Mouse (Mus musculus): ENCODE results near the gene Hmga2. TPM values are rescaled to one million over a fixed set of nuclear protein-coding genes. Genes with fewer than 3 reads are reported as not detected.

Hmga2 gene
- total RNA-seq, 1 experiment from 2014 or later = not detected

- no peak for ATAC-seq (replicated peaks; ENCODE audit: insufficient number of reproducible peaks, low FRiP score, low TSS enrichment, poor library complexity, severe bottlenecking)
Observed at GRCm38 (mm10) chr10:120476516-120477336, 457 bp upstream of the Hmga2 start.

- ATAC-seq (replicated peaks; ENCODE audit: insufficient number of reproducible peaks, low FRiP score, low TSS enrichment, poor library complexity, severe bottlenecking) = no peak
Observed at GRCm38 (mm10) chr10:120475041-120475541, 1.2 kb downstream of the Hmga2 start.

GRCm38 (mm10) chr10:120474301-120474700 lies 2.0 kb downstream of the Hmga2 start:
- no peak for ATAC-seq (replicated peaks; ENCODE audit: insufficient number of reproducible peaks, low FRiP score, low TSS enrichment, poor library complexity, severe bottlenecking)

GRCm38 (mm10) chr10:120473218-120473617 lies 3.1 kb downstream of the Hmga2 start:
- no peak for ATAC-seq (replicated peaks; ENCODE audit: insufficient number of reproducible peaks, low FRiP score, low TSS enrichment, poor library complexity, severe bottlenecking)

GRCm38 (mm10) chr10:120472606-120473005 lies 3.7 kb downstream of the Hmga2 start:
- ATAC-seq (replicated peaks; ENCODE audit: insufficient number of reproducible peaks, low FRiP score, low TSS enrichment, poor library complexity, severe bottlenecking) = no peak

- no peak for ATAC-seq (replicated peaks; ENCODE audit: insufficient number of reproducible peaks, low FRiP score, low TSS enrichment, poor library complexity, severe bottlenecking)
Observed at GRCm38 (mm10) chr10:120465121-120465520, 11.1 kb downstream of the Hmga2 start.

GRCm38 (mm10) chr10:120461769-120462168 lies 14.5 kb downstream of the Hmga2 start:
- ATAC-seq (replicated peaks; ENCODE audit: insufficient number of reproducible peaks, low FRiP score, low TSS enrichment, poor library complexity, severe bottlenecking) = no peak

- ATAC-seq (replicated peaks; ENCODE audit: insufficient number of reproducible peaks, low FRiP score, low TSS enrichment, poor library complexity, severe bottlenecking) = no peak
Observed at GRCm38 (mm10) chr10:120461301-120461700, 15.0 kb downstream of the Hmga2 start.

GRCm38 (mm10) chr10:120458866-120459265 lies 17.4 kb downstream of the Hmga2 start:
- no peak for ATAC-seq (replicated peaks; ENCODE audit: insufficient number of reproducible peaks, low FRiP score, low TSS enrichment, poor library complexity, severe bottlenecking)

- ATAC-seq (replicated peaks; ENCODE audit: insufficient number of reproducible peaks, low FRiP score, low TSS enrichment, poor library complexity, severe bottlenecking) = no peak
Observed at GRCm38 (mm10) chr10:120449661-120450284, 26.5 kb downstream of the Hmga2 start.

- no peak for ATAC-seq (replicated peaks; ENCODE audit: insufficient number of reproducible peaks, low FRiP score, low TSS enrichment, poor library complexity, severe bottlenecking)
Observed at GRCm38 (mm10) chr10:120446799-120447198, 29.5 kb downstream of the Hmga2 start.

- ATAC-seq (replicated peaks; ENCODE audit: insufficient number of reproducible peaks, low FRiP score, low TSS enrichment, poor library complexity, severe bottlenecking) = no peak
Observed at GRCm38 (mm10) chr10:120446206-120446605, 30.1 kb downstream of the Hmga2 start.

- ATAC-seq (replicated peaks; ENCODE audit: insufficient number of reproducible peaks, low FRiP score, low TSS enrichment, poor library complexity, severe bottlenecking) = no peak
Observed at GRCm38 (mm10) chr10:120444463-120445070, 31.7 kb downstream of the Hmga2 start.

- ATAC-seq (replicated peaks; ENCODE audit: insufficient number of reproducible peaks, low FRiP score, low TSS enrichment, poor library complexity, severe bottlenecking) = no peak
Observed at GRCm38 (mm10) chr10:120443757-120444311, 32.4 kb downstream of the Hmga2 start.

- no peak for ATAC-seq (replicated peaks; ENCODE audit: insufficient number of reproducible peaks, low FRiP score, low TSS enrichment, poor library complexity, severe bottlenecking)
Observed at GRCm38 (mm10) chr10:120441254-120441653, 35.0 kb downstream of the Hmga2 start.

GRCm38 (mm10) chr10:120434433-120434832 lies 41.8 kb downstream of the Hmga2 start:
- no peak for ATAC-seq (replicated peaks; ENCODE audit: insufficient number of reproducible peaks, low FRiP score, low TSS enrichment, poor library complexity, severe bottlenecking)

- no peak for ATAC-seq (replicated peaks; ENCODE audit: insufficient number of reproducible peaks, low FRiP score, low TSS enrichment, poor library complexity, severe bottlenecking)
Observed at GRCm38 (mm10) chr10:120433463-120433815, 42.8 kb downstream of the Hmga2 start.

- ATAC-seq (replicated peaks; ENCODE audit: insufficient number of reproducible peaks, low FRiP score, low TSS enrichment, poor library complexity, severe bottlenecking) = no peak
Observed at GRCm38 (mm10) chr10:120432731-120433462, 43.4 kb downstream of the Hmga2 start.

GRCm38 (mm10) chr10:120432081-120432480 lies 44.2 kb downstream of the Hmga2 start:
- no peak for ATAC-seq (replicated peaks; ENCODE audit: insufficient number of reproducible peaks, low FRiP score, low TSS enrichment, poor library complexity, severe bottlenecking)
